Mouse (Mus musculus) cerebellum, adult 9-10 months (tissue): Measurements from ENCODE around the gene Rabgap1l.
A peak's percentile ranks its signal among the peaks of the same experiment; 100 is the strongest.
"Not testable (repeated sequence)": the region's sequence is repeated elsewhere in the genome, so short reads cannot be mapped to it uniquely, and the experiment has no call there.

Experiments used
- DNase-seq: peaks from one replicate; pipeline ENCODE4 v3.0.0; 2022

Rabgap1l gene

GRCm38 (mm10) chr1:160692224-160693093 lies 100.6 kb downstream of the Rabgap1l start:
- DNase-seq = no peak

- DNase-seq = no peak
Observed at GRCm38 (mm10) chr1:160691196-160691590, 101.8 kb downstream of the Rabgap1l start.

DNA sequence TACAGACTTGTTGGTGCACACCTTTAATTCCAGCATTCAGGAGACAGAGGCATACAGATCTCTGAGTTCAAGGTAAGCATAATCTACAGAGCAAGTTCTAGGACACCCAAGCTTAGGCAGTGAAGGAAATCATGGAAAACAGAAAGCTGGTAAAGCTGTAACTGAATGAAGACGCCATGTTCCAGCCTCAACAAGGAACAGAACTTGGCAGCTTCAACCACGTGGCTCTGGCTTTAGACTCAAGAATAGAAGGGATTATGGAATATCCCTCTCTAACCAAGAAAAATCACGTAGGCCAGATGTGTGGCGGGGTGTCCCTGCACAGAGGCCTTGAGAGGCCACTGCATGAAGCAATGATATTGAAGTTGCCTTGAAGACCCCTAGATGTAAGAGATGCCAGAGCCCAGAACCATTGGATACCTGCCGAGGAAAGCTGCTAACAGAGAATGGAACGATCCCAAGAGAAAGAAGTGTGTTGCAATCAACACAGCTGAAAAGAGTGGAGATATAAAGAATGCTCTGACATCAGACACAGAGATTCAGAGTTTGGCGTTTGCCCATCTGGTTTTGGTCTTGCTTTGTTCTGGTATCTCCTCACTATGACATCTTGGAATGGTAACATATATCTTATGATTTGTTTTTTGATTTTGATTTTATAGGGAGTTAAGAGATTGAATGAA lies 102.4 kb downstream of the Rabgap1l start:
- DNase-seq = no peak

GRCm38 (mm10) chr1:160689511-160689910 lies 103.5 kb downstream of the Rabgap1l start:
- no peak for DNase-seq

DNA sequence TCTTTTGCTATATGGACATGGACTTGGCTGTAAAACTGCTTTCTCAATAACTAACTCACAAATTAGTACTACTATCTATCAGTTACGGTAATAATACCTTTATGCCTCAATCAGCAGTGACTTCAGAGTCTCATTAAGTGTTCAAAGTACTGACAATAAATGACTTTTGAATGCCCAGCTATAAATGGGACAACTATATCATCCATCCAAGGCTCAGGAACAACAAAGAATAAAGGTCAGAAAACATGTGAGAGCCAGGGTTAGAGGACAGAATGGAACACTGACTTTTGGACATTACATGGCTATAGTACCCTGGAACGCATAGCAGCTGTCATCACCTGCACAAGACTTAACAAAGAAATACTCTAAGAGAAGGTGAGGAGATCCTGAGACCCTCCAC lies 108.8 kb downstream of the Rabgap1l start:
- no peak for DNase-seq

DNA sequence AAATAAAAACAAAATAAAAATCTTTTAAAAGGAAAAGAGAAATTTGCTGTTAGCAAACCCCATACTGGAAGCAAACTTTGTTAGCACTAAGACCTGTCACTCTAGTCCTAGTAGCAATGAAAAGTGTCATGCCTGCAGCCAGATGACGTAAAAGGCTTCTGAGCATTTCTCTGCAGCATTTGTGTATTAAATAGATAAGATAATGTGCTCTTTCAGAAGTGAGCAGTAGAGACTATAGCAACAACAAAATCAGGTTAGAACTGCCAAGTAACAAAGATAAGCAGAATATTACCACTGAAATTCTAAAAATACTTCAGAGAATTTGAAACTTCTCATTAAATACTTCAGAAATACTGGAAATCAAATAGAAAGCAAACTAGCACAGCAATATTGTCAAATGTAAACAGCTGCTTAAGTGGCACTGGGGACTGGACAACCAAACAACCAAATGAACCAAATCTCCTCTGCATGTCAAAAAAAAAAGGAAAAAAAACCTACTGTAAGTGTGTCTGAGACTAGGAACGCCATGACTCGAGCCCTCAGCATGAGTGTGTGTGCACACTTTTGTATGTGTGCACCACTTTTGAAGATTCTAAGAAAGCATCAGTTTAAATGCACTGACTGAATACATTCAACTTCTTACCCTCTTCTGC lies 111.5 kb downstream of the Rabgap1l start:
- no peak for DNase-seq

- no peak for DNase-seq
Observed at GRCm38 (mm10) chr1:160674763-160675162, 118.2 kb downstream of the Rabgap1l start.

- no peak for DNase-seq
Observed at GRCm38 (mm10) chr1:160672088-160672814, 120.8 kb downstream of the Rabgap1l start.

DNA sequence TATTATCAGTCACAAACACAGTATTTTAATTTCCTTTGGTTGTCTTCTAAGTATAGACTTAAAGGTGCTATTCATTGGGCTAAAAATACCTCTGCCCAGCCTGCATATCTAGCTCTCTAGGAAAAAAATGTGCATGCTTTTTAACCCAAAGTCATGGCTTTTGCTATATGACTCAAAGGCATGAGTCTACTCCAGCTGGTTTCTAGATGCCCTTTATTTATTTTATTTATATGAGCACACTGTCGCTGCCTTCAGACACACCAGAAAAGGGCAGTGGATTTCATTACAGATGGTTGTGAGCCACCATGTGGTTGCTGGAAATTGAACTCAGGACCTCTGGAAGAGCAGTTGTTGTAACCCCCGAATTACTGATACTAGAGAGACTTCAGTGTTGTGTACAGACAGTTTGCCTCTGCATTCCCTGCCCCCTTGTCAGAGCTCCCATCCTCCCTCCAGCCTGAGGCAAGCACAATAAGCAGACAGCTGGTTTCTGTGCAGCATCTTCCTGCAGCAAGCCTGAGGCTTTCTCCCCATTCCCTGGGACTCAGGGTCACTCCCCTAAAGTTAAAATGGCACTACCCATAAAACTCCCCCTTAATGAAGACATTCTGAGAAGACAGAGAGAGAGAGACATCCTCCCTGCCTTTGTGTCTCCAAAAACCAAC lies 137.1 kb downstream of the Rabgap1l start:
- no peak for DNase-seq

DNA sequence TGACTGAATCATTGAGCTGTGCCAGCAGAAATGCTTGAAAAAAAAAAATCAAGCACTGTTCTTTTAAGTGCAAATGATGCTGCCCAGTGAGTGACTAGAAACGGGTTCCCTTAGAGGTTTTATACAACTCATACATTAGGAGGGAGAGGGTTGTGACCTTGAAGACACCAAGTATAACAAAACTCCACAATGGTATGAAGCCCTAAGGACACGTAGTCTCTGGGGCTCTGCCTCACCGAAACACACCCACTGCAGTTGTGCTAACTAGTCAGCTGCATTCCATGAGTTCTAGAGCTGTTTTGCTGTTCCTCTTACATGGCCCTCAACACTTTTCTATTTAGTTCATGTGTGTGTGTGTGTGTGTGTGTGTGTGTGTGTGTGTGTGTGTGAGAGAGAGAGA lies 141.3 kb downstream of the Rabgap1l start:
- DNase-seq = no peak

GRCm38 (mm10) chr1:160645416-160645815 lies 147.6 kb downstream of the Rabgap1l start:
- no peak for DNase-seq

- no peak for DNase-seq
Observed at GRCm38 (mm10) chr1:160628213-160628932, 164.6 kb downstream of the Rabgap1l start.

- DNase-seq = not testable (repeated sequence)
Observed at GRCm38 (mm10) chr1:160624354-160625120, 168.5 kb downstream of the Rabgap1l start.

DNA sequence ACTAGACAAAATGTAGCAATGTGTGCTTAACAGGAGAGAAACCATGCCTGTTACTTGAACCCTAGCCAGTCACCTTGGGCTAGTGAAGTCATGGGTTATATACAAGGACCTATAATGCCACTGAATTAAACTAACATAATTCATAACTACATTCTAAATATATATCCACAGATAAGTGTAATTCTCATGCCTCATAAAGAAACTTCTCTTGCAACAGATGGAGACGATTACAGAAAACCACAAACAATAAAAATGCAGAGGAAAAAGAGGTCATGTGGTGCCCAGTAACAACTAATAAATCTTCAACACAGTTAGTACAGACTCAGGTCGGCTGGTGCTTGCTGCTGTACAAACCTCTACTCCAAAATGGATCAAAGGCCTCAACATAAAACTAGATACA lies 174.8 kb downstream of the Rabgap1l start:
- DNase-seq = no peak

GRCm38 (mm10) chr1:160606425-160606824 lies 186.6 kb downstream of the Rabgap1l start:
- no peak for DNase-seq

DNA sequence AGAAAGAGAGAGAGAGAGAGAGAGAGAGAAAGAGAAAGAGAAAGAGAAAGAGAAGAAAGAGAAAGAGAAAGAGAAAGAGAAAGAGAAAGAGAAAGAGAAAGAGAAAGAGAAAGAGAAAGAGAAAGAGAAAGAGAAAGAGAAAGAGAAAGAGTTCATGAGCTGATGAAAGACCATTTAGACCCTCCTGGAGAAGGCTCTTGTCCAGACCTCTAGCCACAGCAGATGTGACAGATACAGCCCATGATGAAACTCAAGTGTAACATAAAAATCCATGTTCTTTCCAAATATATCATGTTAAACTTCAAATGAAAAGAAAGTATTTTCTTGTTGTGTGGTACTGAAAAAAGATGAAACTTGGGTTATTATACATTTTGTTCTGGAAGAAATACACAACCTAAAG lies 189.7 kb downstream of the Rabgap1l start:
- DNase-seq = not testable (repeated sequence)

DNA sequence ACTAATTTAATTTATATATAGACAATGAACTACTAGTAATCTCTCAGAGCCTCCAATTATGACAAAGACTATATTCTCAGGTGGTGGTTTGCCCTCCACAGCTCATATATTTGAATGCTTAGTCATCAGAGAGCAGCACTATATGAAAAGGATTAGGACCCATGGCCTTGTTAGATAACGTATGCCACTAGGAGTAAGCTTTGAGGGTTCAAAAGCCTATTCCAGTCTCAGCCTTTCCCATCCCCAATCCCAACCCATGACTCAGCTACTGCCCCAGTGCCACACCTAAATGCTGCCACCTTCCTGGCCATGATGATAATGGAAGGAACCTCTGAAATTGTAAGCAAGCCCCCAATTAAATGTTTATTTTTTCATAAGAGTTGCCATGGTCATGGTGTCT lies 195.6 kb downstream of the Rabgap1l start:
- DNase-seq = no peak

DNA sequence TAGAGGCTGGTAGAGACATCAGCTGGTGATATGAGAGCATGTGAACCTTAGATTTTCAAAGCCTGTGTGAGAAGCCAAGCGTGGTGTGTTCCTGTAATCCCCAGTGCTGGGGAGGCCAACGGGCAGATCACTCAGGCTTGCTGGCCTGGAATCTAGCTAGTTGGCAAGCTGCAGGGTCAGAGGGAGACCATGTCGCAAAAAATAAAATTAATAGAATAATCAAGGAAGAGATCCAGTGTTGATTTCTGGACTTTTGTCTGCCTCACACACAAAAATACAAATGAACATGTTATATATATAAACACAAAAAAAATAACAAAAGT lies 196.1 kb downstream of the Rabgap1l start:
- peak; percentile 35 for DNase-seq

- DNase-seq = no peak
Observed at GRCm38 (mm10) chr1:160596252-160596947, 196.6 kb downstream of the Rabgap1l start.

DNA sequence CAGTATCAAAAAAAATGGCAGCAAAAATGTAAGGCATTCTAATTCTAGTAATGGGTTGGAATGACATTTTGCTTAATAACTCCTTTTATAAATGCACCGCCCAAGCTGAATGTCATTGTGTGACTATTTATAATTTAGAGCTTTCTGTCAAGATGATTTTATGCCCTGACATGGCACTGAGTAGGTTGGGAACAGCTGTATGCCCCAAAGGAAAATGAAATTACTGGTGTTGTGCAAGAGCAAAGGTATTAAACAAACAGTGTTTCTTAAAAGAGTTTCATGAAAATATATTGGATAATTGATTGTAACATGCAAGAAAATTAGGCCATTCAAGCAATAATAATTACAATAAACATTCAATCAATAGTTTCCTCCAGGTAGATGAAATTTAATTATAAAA lies 198.4 kb downstream of the Rabgap1l start:
- DNase-seq = no peak
